Comparison of ENCODE assay signal across 9 mouse cellular contexts in the genomic region with DNA sequence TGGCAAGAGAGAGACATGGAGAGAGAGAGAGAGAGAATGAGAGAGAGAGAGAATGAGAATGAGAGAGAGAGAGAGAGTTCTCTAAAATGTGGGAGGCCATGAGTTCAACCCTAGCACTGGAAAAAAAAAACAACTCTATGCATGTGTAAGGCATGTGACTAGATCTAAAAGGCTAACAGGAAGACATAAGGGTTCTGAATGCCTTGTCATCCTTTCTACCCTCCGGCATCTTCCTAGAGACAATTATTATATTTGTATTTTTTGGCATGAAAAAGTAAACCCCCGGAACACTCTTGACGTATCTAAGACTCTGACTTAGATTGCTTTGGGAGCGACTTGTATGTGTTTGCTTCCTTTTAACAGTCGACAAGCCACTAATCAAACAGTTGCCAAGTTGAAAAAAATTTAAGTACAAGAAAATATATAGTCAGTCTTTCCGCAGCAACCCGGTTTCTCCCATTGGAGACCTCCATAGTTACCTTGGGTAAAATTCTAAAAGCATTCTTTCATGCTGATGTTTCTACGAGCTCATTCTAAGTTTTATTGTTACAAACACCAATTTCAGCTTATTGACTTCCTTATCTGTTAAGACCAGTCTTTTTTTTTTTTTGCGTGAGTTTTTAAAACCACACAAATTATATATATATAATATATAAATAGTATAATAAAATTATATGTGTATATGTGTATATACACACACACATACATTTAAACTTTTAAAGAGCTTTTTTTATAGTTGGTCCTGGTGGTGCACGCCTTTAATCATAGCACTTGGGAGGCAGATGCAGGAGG. TPM values are rescaled to one million over a fixed set of nuclear protein-coding genes. Genes with fewer than 3 reads are reported as not detected.
DNase-seq lines count a peak whose midpoint lies in the region; ATAC-seq and TF ChIP-seq lines count a peak whose summit lies in the region.
"Had no signal": no experiment of that assay in that cellular context is flagged by ENCODE, and none has a peak within 500 bp of the region (broad histone marks: within the 10 kb centered on the region; RNA-seq: fewer than 3 reads in every experiment).

No protein-coding gene starts in this region.

- H3K4me3 ChIP-seq in layer of hippocampus, adult 2 months, result peak overlapping the region; percentile 91
- H3K4me3 ChIP-seq in embryonic facial prominence, embryonic 10.5 days, result peak overlapping the region; percentile 66
- peak overlapping the region; percentile 56 for H3K4me3 ChIP-seq in intestine, embryonic 14.5 days (ENCODE audit: low read depth, low read length)

- H3K9me3 ChIP-seq in embryonic facial prominence, embryonic 10.5 days, result no peaks in the 10 kb centered on the region
- H3K9me3 ChIP-seq in intestine, embryonic 14.5 days (ENCODE audit: control insufficient read depth, low read length), result no peaks in the 10 kb centered on the region

- H3K9ac ChIP-seq in intestine, embryonic 14.5 days (ENCODE audit: low read length), result no peak overlapping the region

- ATAC-seq in intestine, embryonic 14.5 days (replicated peaks; ENCODE audit: low FRiP score, low TSS enrichment, low read depth), result no peak

- intact Hi-C loops in left cerebral cortex, postnatal 10 days (cut with DNase I), result no loop called here

- TF ChIP-seq CTCF in layer of hippocampus, adult 2 months (conservative IDR thresholded peaks at IDR 0.05), result no peak

- WGBS in embryonic facial prominence, embryonic 10.5 days, result 76% methylated on average over 10 of the region's 10 CpGs
- 71% methylated on average over 10 of the region's 10 CpGs for WGBS in intestine, embryonic 14.5 days

- peak overlapping the region; percentile 57 for H3K4me2 ChIP-seq in intestine, embryonic 14.5 days (ENCODE audit: low read length)

- no peaks in the 10 kb centered on the region for H3K27me3 ChIP-seq in embryonic facial prominence, embryonic 10.5 days (replicated peaks; ENCODE audit: low read depth, poor library complexity, severe bottlenecking)
- H3K27me3 ChIP-seq in intestine, embryonic 14.5 days (replicated peaks; ENCODE audit: control insufficient read depth, insufficient read depth, low read length), result no peaks in the 10 kb centered on the region

- H3K36me3 ChIP-seq in embryonic facial prominence, embryonic 10.5 days (replicated peaks), result no peaks in the 10 kb centered on the region
- no peaks in the 10 kb centered on the region for H3K36me3 ChIP-seq in intestine, embryonic 14.5 days (ENCODE audit: control insufficient read depth, insufficient read depth, low read length)

- DNase-seq in layer of hippocampus, adult 2 months (ENCODE audit: low spot score in 2 of 2), result no peak
- DNase-seq in layer of hippocampus, adult 18-20 months (ENCODE audit: low spot score in 2 of 2), result no peak
- DNase-seq in embryonic facial prominence, embryonic 10.5 days (ENCODE audit: low spot score), result no peak
- no peak for DNase-seq in intestine, embryonic 14.5 days (ENCODE audit: low spot score)
- DNase-seq in naive thymus-derived CD4-positive, alpha-beta T cell, adult 2 months (ENCODE audit: low read depth), result peak; percentile 32
- DNase-seq in left cerebral cortex, postnatal 10 days (ENCODE audit: extremely low spot score in 1 of 2, low spot score in 2 of 2), result no peak
- no peak for DNase-seq in kidney, adult 9 months
- DNase-seq in kidney, adult 18-20 months, result no peak

- peak overlapping the region; percentile 95 for H3K27ac ChIP-seq in layer of hippocampus, adult 2 months
- peak overlapping the region; percentile 88 for H3K27ac ChIP-seq in embryonic facial prominence, embryonic 10.5 days (replicated peaks)
- H3K27ac ChIP-seq in intestine, embryonic 14.5 days (ENCODE audit: low read depth), result peak overlapping the region; percentile 91; the same call in 1 of the 2 replicates

- H3K4me1 ChIP-seq in embryonic facial prominence, embryonic 10.5 days, result peaks cover 18% of the 10 kb centered on the region
- peaks cover 2% of the 10 kb centered on the region; the same call in 1 of the 2 replicates for H3K4me1 ChIP-seq in intestine, embryonic 14.5 days (replicated peaks; ENCODE audit: control insufficient read depth, insufficient read depth, low read length)

RNA-seq across cellular contexts. Expression of gene Snx15, which starts 1.1 kb away (rescaled TPM):
- total RNA-seq in layer of hippocampus, adult 2 months (2021), result 10 to 100 TPM; 43.5 to 46.0 TPM
- 10 to 100 TPM; 37.6 to 45.1 TPM for total RNA-seq in layer of hippocampus, adult 18-20 months (2021)
- 29.1 and 30.2 TPM in 2 replicates for polyA plus RNA-seq in embryonic facial prominence, embryonic 10.5 days (2016; fragmentation: Nextera tagmentation; extraction: Ambion mirVana)
- 35.4 and 36.0 TPM in 2 replicates for polyA plus RNA-seq in intestine, embryonic 14.5 days (2014; fragmentation: Nextera tagmentation; extraction: Ambion mirVana)
- total RNA-seq in left cerebral cortex, postnatal 10 days (2021), result 10 to 100 TPM; 39.1 to 41.3 TPM

RNA-seq across cellular contexts. Expression of gene Sac3d1, which starts 8.5 kb away (rescaled TPM):
- total RNA-seq in layer of hippocampus, adult 2 months (2021), result 10 to 100 TPM; 14.0 to 15.0 TPM
- 10 to 100 TPM; 15.5 to 15.6 TPM for total RNA-seq in layer of hippocampus, adult 18-20 months (2021)
- 66.1 and 67.7 TPM in 2 replicates for polyA plus RNA-seq in embryonic facial prominence, embryonic 10.5 days (2016; fragmentation: Nextera tagmentation; extraction: Ambion mirVana)
- 53.9 and 59.9 TPM in 2 replicates for polyA plus RNA-seq in intestine, embryonic 14.5 days (2014; fragmentation: Nextera tagmentation; extraction: Ambion mirVana)
- 10 to 100 TPM; 23.0 to 24.7 TPM for total RNA-seq in left cerebral cortex, postnatal 10 days (2021)

RNA-seq across cellular contexts. Expression of gene Batf2, which starts 13.8 kb away (rescaled TPM):
- total RNA-seq in layer of hippocampus, adult 2 months (2021), result under 1 TPM in 1 of 2 experiments, not detected in 1; 0.29 TPM
- under 1 TPM; 0.59 to 0.89 TPM for total RNA-seq in layer of hippocampus, adult 18-20 months (2021)
- not detected in 2 replicates for polyA plus RNA-seq in embryonic facial prominence, embryonic 10.5 days (2016; fragmentation: Nextera tagmentation; extraction: Ambion mirVana)
- 0.30 and 1.1 TPM in 2 replicates for polyA plus RNA-seq in intestine, embryonic 14.5 days (2014; fragmentation: Nextera tagmentation; extraction: Ambion mirVana)
- total RNA-seq in left cerebral cortex, postnatal 10 days (2021), result under 1 TPM in 1 of 2 experiments, not detected in 1; 0.43 TPM

RNA-seq across cellular contexts. Expression of gene Arl2, which starts 14.4 kb away (rescaled TPM):
- 10 to 100 TPM; 72.1 to 76.9 TPM for total RNA-seq in layer of hippocampus, adult 2 months (2021)
- 10 to 100 TPM; 83.2 to 84.8 TPM for total RNA-seq in layer of hippocampus, adult 18-20 months (2021)
- polyA plus RNA-seq in embryonic facial prominence, embryonic 10.5 days (2016; fragmentation: Nextera tagmentation; extraction: Ambion mirVana), result 111 and 112 TPM in 2 replicates
- polyA plus RNA-seq in intestine, embryonic 14.5 days (2014; fragmentation: Nextera tagmentation; extraction: Ambion mirVana), result 101 and 110 TPM in 2 replicates
- total RNA-seq in left cerebral cortex, postnatal 10 days (2021), result 10 to 100 TPM; 58.2 to 59.9 TPM

RNA-seq across cellular contexts. Expression of gene Naaladl1, which starts 21.4 kb away (rescaled TPM):
- under 1 TPM in 1 of 2 experiments, not detected in 1; 0.17 TPM for total RNA-seq in layer of hippocampus, adult 2 months (2021)
- total RNA-seq in layer of hippocampus, adult 18-20 months (2021), result under 1 TPM in 1 of 2 experiments, not detected in 1; 0.12 TPM
- 0.87 and 0.89 TPM in 2 replicates for polyA plus RNA-seq in embryonic facial prominence, embryonic 10.5 days (2016; fragmentation: Nextera tagmentation; extraction: Ambion mirVana)
- 4.1 and 4.4 TPM in 2 replicates for polyA plus RNA-seq in intestine, embryonic 14.5 days (2014; fragmentation: Nextera tagmentation; extraction: Ambion mirVana)
- under 1 TPM; 0.13 to 0.18 TPM for total RNA-seq in left cerebral cortex, postnatal 10 days (2021)
- total RNA-seq: layer of hippocampus, postnatal 25 days had no signal
